Mouse (Mus musculus) heart, postnatal 0 days (tissue): ENCODE measurements around the gene Cdh5.

Experiments
- CTCF ChIP-seq: IDR thresholded peaks from 2 replicates; pipeline ENCODE4 v1.5.1; 2016; ENCODE audit warnings: antibody characterized with exemption, control low read depth, low read depth
- EP300 ChIP-seq: IDR thresholded peaks from 2 replicates; pipeline ENCODE4 v1.6.1; 2016; ENCODE audit warnings: antibody characterized with exemption, low read depth

DNA sequence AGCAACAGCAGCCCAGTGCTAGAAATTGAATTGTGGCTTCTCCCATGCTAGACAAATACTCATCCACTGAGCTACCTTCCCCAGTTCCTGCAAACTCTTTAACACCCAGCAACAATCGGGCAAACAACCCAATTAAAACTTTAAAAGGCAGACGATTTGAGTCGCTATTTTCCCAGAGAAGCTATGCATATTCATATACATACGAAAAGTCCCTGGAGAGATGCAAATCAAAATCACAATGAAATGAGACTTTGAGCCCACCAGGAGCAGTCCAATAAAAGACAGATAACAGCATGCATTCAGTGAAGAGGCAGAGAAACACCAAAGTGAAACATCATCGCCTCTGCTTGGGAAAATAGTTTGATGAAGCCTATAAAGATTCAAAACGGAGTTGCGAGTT, 8.1 kb upstream of the Cdh5 start:
- TF ChIP-seq CTCF (no peak), EP300 (no peak)
